Mouse (Mus musculus) monocyte, adult 2 months (primary cell): ENCODE measurements around the gene Scamp5.

Experiments used
- DNase-seq, 2 experiments: peaks; one replicate each; pipeline ENCODE4 v3.0.0; 2022; ENCODE audit warnings: low spot score in 2 of 2, low read depth in 1 of 2

The Scamp5 gene

DNA sequence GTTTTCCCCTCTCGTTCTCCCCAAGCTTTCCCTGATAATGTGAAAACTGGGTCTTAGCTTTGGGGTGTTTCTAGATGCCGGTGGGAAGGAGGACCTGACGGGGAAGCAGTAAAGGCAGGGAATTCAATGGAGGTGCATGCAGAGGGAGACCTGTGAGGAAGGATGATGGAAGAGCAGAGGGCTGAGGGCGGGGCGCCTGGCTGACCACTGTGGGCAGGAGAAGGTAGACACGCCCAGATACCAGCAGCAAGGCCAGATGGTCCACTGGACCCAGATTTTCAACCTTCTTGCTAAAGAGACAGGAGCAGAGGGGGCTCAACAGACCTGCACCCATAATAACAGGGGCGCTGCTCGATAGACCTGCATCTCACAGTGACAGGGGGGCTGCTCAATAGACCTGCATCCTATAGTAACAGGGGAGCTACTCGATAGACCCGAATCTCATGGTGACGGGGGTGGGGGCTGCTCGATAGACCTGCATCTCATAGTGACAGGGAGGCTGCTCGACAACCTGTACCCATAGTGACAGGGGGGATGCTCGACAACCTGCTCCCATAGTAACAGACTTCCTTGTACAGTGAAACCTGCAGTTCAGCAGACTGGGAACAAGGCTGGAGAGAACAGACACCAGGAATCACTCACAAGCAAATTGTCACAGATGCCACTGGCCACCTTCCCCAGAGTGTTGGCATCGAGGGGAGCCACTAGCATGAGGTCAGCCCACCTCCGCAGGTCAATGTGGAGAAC, 48.2 kb downstream of the Scamp5 start:
- DNase-seq = no peak

- no peak for DNase-seq
Measured at GRCm38 (mm10) chr9:57417341-57417740, 50.5 kb downstream of the Scamp5 start.

GRCm38 (mm10) chr9:57407120-57407905, 60.5 kb downstream of the Scamp5 start:
- no peak for DNase-seq

DNA sequence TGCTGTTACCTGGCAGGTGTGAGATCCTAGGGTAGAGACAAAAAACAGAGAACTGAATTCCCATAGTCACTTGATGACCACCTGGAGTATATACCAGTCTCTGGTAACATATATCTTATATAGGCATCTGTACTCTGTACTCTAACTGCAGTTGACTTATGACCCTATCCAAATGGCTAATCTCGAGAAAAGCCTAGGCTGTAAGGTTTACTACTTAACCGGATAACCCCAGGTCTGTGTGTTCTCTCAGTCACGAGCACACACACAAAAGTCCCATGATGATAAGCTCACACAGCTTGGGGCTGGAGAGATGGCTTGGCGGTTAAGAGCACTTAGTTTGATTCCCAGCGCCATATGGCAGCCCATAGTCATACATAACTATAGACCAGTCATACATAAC, 61.5 kb downstream of the Scamp5 start:
- DNase-seq = no peak

DNA sequence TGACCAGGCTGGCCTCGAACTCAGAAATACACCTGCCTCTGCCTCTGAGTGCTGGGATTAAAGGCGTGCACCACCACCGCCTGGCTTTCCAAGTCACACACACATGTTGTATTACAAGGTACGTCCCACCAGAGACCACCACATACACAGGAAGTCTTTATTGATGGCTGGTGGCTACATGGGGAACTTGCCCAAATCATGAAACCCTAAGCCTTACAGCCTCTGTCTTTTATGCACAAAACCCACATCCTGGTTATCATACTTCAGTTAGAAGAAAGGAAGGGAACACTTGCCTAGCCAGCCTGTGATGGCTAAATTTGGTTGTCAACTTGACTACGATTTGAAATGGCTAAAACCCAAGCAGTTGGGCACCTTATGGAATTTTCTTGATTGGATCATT, 63.8 kb downstream of the Scamp5 start:
- DNase-seq = no peak

DNA sequence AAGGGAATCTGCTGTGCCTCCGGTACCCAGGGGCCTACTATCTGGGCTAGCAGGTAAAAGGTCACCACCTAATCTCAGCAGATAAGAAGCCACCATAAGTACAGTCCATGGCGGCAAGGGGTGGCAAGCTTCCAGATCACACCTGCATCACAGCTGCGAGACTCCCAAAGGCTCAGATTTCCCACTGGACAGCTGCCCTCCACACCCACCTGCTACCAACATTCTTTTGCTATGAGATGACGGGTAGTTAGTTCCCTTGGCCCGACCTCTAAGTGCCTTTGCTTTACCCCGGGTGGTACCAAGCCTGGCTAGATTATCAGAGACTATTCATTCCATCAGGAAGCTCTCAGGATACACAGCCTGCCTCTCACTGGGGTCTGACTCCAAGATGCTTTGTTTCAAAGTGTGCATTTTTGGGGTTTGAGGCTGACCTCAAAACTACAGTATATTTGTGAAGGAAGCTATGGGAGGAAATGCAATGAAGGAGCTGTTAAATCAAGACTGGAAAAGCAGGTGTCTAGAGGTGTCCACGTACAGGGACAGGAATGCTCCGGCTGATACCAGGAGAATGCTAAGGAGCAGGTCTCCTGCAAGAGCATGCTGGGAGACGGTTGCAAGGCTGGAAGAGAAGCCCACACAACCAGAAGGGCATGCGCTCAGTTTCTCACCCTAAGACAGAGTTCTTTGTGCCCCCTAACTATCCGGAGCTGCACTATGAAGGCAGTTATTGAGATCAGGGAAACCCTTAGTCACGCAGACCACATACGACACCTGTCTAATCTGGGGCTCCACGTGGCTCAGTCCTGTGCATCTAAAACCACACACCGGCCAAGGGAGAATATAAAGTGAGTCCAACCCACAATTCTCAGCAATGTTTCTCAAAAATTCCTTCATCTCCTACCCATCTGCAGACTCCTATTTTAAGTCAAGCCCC, 65.3 kb downstream of the Scamp5 start:
- no peak for DNase-seq

GRCm38 (mm10) chr9:57398773-57399172, 69.1 kb downstream of the Scamp5 start:
- no peak for DNase-seq

GRCm38 (mm10) chr9:57392892-57393291, 75.0 kb downstream of the Scamp5 start:
- no peak for DNase-seq
